In genomic region chr19:26181774-26182173, GRCm38 (mm10) we compare ENCODE assay signal across 8 mouse cellular contexts.
DNase-seq lines count a peak whose midpoint lies in the region; ATAC-seq and TF ChIP-seq lines count a peak whose summit lies in the region.

No protein-coding gene starts in this region.

- H3K9me3 ChIP-seq in midbrain, embryonic 13.5 days: no peaks in the 10 kb centered on the region

- intact Hi-C loops in gastrocnemius, adult 2 months (cut with DNase I): no loop called here

- no peaks in the 10 kb centered on the region for H3K4me1 ChIP-seq in lung, adult 2 months (ENCODE audit: control insufficient read depth, insufficient read depth, low read length)
- H3K4me1 ChIP-seq in midbrain, embryonic 13.5 days (replicated peaks): no peaks in the 10 kb centered on the region

- peak; percentile 20 for DNase-seq in gastrocnemius, adult 2 months
- DNase-seq in gastrocnemius, adult 18-20 months (ENCODE audit: low spot score): no peak
- no peak for DNase-seq in lung, adult 2 months
- no peak for DNase-seq in lung, postnatal 4 days
- DNase-seq in adrenal gland, postnatal 36 days: peak; percentile 16 to 18
- peak; percentile 2 for DNase-seq in lung, postnatal 10 days
- DNase-seq in urinary bladder, postnatal 36 days (ENCODE audit: low spot score in 2 of 2): no peak

- H3K4me3 ChIP-seq in gastrocnemius, adult 2 months: no peak overlapping the region
- no peak overlapping the region for H3K4me3 ChIP-seq in lung, adult 2 months (replicated peaks; ENCODE audit: extremely low read depth, low read depth, low read length)
- no peak overlapping the region for H3K4me3 ChIP-seq in midbrain, embryonic 13.5 days (replicated peaks)

- no peak overlapping the region for H3K27ac ChIP-seq in gastrocnemius, adult 2 months
- H3K27ac ChIP-seq in midbrain, embryonic 13.5 days: no peak overlapping the region

- no peaks in the 10 kb centered on the region for H3K27me3 ChIP-seq in midbrain, embryonic 13.5 days

- peak; percentile 59 for TF ChIP-seq CTCF in gastrocnemius, adult 2 months (IDR thresholded peaks at IDR 0.05)
- 0 out of 2 replicates have a peak, but pooled peaks have one; percentile 10 for TF ChIP-seq CTCF in lung, adult 2 months (IDR thresholded peaks at IDR 0.05; ENCODE audit: insufficient read depth, low read length)

- WGBS in lung, adult 2 months: 20% methylated on average over 4 of the region's 4 CpGs
- WGBS in midbrain, embryonic 13.5 days: 25% methylated on average over 4 of the region's 4 CpGs

- no peak for ATAC-seq in midbrain, embryonic 13.5 days

- no peaks in the 10 kb centered on the region for H3K36me3 ChIP-seq in midbrain, embryonic 13.5 days

- no peak overlapping the region for H3K9ac ChIP-seq in midbrain, embryonic 13.5 days (replicated peaks)

- no peak for TF ChIP-seq POLR2A in lung, adult 2 months (IDR thresholded peaks at IDR 0.05; ENCODE audit: borderline replicate concordance, extremely low read depth, low read depth, low read length)

- H3K4me2 ChIP-seq in midbrain, embryonic 13.5 days (replicated peaks): no peak overlapping the region

Comparison
In these comparisons a context has a peak if more than half of its experiments do, and no peak if none do; other contexts are left out.
1. DNase-seq: peak in gastrocnemius, adult 2 months (single experiment), adrenal gland, postnatal 36 days (2 of 2) and lung, postnatal 10 days (single experiment); none in gastrocnemius, adult 18-20 months (single experiment), lung, adult 2 months (single experiment), lung, postnatal 4 days (0 of 2) and urinary bladder, postnatal 36 days (0 of 2).